Mouse (Mus musculus) olfactory bulb, adult 2 months (tissue): ENCODE data around the gene Banp.

Source experiments
- CTCF ChIP-seq: fragments of 200-500 bp; IDR thresholded peaks from 2 replicates; pipeline ENCODE4 v1.5.1; 2012; ENCODE audit warnings: low read depth, mild to moderate bottlenecking, low read length, moderate library complexity; ENCODE audit not compliant: insufficient read depth
- POLR2A ChIP-seq: fragments of 200-500 bp; IDR thresholded peaks from 2 replicates; pipeline ENCODE4 v1.6.1; 2012; ENCODE audit warnings: mild to moderate bottlenecking, low read depth, low read length, moderate library complexity; ENCODE audit not compliant: insufficient read depth

GRCm38 (mm10) chr8:121908378-121909147, 41.0 kb upstream of the Banp start:
- TF ChIP-seq POLR2A, result no peak
- TF ChIP-seq CTCF, result no peak
